Mouse (Mus musculus) G1E (cell line): Measurements from ENCODE around the gene Cisd3. TPM values are rescaled to one million over a fixed set of nuclear protein-coding genes. Genes with fewer than 3 reads are reported as not detected.

Source experiments
- ATAC-seq: 2 replicates; pipeline ENCODE4 v1.8.0; 2016; ENCODE audit warnings: mild to moderate bottlenecking; ENCODE audit not compliant: insufficient number of reproducible peaks, poor library complexity, low FRiP score, severe bottlenecking; ENCODE audit errors: extremely low read depth
- DNase-seq: peaks from one replicate; pipeline ENCODE4 v3.0.0; 2012; ENCODE audit warnings: low spot score
- H3K27me3 ChIP-seq: 2 replicates; pipeline ENCODE4 v1.6.1; 2012; ENCODE audit warnings: mild to moderate bottlenecking, low read length, inconsistent platforms; ENCODE audit not compliant: insufficient read depth
- H3K36me3 ChIP-seq: replicated peaks from 2 replicates; pipeline ENCODE3; 2012; ENCODE audit warnings: mild to moderate bottlenecking, inconsistent platforms
- H3K4me1 ChIP-seq: 2 replicates; pipeline ENCODE4 v1.6.1; 2012; ENCODE audit warnings: low read depth, low read length, inconsistent platforms, mixed read lengths; ENCODE audit not compliant: insufficient read depth
- H3K4me3 ChIP-seq: 2 replicates; pipeline ENCODE4 v1.5.1; 2012; ENCODE audit warnings: low read depth, mild to moderate bottlenecking, inconsistent platforms, low read length, moderate library complexity, mixed read lengths
- H3K9me3 ChIP-seq: replicated peaks from 2 replicates; pipeline ENCODE4 v1.6.1; 2012; ENCODE audit warnings: inconsistent platforms
- CTCF ChIP-seq: IDR thresholded peaks from 2 replicates; pipeline ENCODE4 v1.5.1; 2012; ENCODE audit warnings: low read depth, low read length, inconsistent platforms, mixed read lengths
- GATA1 ChIP-seq: IDR thresholded peaks from 2 replicates; pipeline ENCODE4 v1.6.1; 2012; ENCODE audit warnings: borderline replicate concordance, low read length, inconsistent platforms, mixed read lengths
- GATA2 ChIP-seq: IDR thresholded peaks from 2 replicates; pipeline ENCODE4 v1.6.1; 2012; ENCODE audit warnings: low read depth, low read length, inconsistent platforms, borderline replicate concordance
- POLR2AphosphoS5 ChIP-seq: IDR thresholded peaks from 2 replicates; pipeline ENCODE4 v1.6.1; 2012; ENCODE audit warnings: low read depth, low read length, inconsistent platforms; ENCODE audit not compliant: insufficient replicate concordance
- TAL1 ChIP-seq: conservative IDR thresholded peaks from 2 replicates; pipeline ENCODE4 v1.6.1; 2012; ENCODE audit warnings: low read depth, low read length, inconsistent platforms, mixed read lengths
- polyA plus RNA-seq: library from polyadenylated mRNA; stranded (reverse); fragments of >175 nt; gene quantifications from 2 replicates; pipeline ENCODE4 v1.2.3, GENCODE M21; 2012
- total RNA-seq, 2 experiments: library from RNA; stranded (forward) in 1 of 2; stranded (reverse) in 1 of 2; fragments of 200-1000 nt in 1 of 2; fragments of >200 nt in 1 of 2; fragmentation: Nextera tagmentation in 1 of 2; gene quantifications; 2 replicates each; pipeline ENCODE4 v1.2.3; 2014 to 2017

Gene Cisd3
- total and polyA plus RNA-seq, 3 experiments: 2.6 to 14.7 (median 8.8) TPM

DNA sequence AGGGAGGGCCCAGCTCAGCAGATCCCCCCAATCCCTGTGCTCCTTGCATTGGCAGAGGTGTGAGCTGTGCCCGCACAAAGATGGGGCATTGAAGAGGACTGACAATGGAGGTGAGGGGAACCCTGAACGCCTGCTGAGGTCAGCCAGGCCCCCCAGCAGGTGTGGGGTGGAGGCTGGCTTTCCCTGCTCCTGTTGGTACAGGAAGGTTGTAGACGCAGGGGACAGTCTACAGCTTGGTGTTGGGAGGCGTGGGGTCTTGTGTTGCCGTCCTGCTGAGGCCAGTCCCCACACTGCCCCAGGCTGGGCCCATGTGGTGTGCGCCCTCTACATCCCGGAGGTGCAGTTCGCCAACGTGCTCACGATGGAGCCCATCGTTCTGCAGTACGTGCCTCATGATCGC, 20.2 kb upstream of the Cisd3 start:
- no peak for TF ChIP-seq CTCF
- TF ChIP-seq GATA1: no peak
- no peak for TF ChIP-seq POLR2AphosphoS5
- ATAC-seq (no peak), DNase-seq (no peak)
- peaks cover 59% of the 10 kb centered on the region for H3K27me3 ChIP-seq
- H3K4me3 ChIP-seq: no peak overlapping the region
- H3K36me3 ChIP-seq: peaks cover 52% of the 10 kb centered on the region
- H3K9me3 ChIP-seq: 0 out of 2 replicates have a peak, but pooled peaks cover 2% of the 10 kb centered on the region
- H3K4me1 ChIP-seq: peaks cover 49% of the 10 kb centered on the region

- H3K4me1 ChIP-seq: peaks cover 41% of the 10 kb centered on the region
- no peak for ATAC-seq
- 0 out of 2 replicates have a peak, but pooled peaks cover 2% of the 10 kb centered on the region for H3K9me3 ChIP-seq
- H3K36me3 ChIP-seq: peaks cover 60% of the 10 kb centered on the region
- H3K4me3 ChIP-seq: no peak overlapping the region
- H3K27me3 ChIP-seq: peaks cover 51% of the 10 kb centered on the region
- TF ChIP-seq CTCF (no peak), POLR2AphosphoS5 (no peak), GATA1 (no peak), GATA2 (no peak), TAL1 (no peak)
- DNase-seq: no peak
Measured at GRCm38 (mm10) chr11:97666221-97666620, 19.4 kb upstream of the Cisd3 start.

- TF ChIP-seq GATA1 (no peak), TAL1 (no peak), GATA2 (no peak), CTCF (no peak), POLR2AphosphoS5 (no peak)
- H3K4me1 ChIP-seq: peaks cover 36% of the 10 kb centered on the region
- H3K36me3 ChIP-seq: peaks cover 65% of the 10 kb centered on the region
- H3K4me3 ChIP-seq: no peak overlapping the region
- H3K27me3 ChIP-seq: peaks cover 47% of the 10 kb centered on the region
- 0 out of 2 replicates have a peak, but pooled peaks cover 2% of the 10 kb centered on the region for H3K9me3 ChIP-seq
- ATAC-seq: no peak
- DNase-seq: no peak
Measured at GRCm38 (mm10) chr11:97666794-97667193, 18.8 kb upstream of the Cisd3 start.

- Histone ChIP-seq H3K36me3 (peaks cover 79% of the 10 kb centered on the region), H3K4me1 (peaks cover 24% of the 10 kb centered on the region), H3K4me3 (no peak overlapping the region), H3K9me3 (0 out of 2 replicates have a peak, but pooled peaks cover 2% of the 10 kb centered on the region), H3K27me3 (peaks cover 41% of the 10 kb centered on the region)
- DNase-seq (no peak), ATAC-seq (no peak)
- TF ChIP-seq CTCF (no peak), GATA1 (no peak), POLR2AphosphoS5 (no peak), TAL1 (no peak)
Measured at GRCm38 (mm10) chr11:97668160-97668559, 17.5 kb upstream of the Cisd3 start.

GRCm38 (mm10) chr11:97669268-97669667, 16.4 kb upstream of the Cisd3 start:
- DNase-seq (no peak), ATAC-seq (no peak)
- H3K36me3 ChIP-seq: peaks cover 90% of the 10 kb centered on the region
- TF ChIP-seq GATA1 (no peak), GATA2 (no peak), TAL1 (no peak), CTCF (no peak), POLR2AphosphoS5 (no peak)
- H3K27me3 ChIP-seq: peaks cover 31% of the 10 kb centered on the region
- H3K4me1 ChIP-seq: peaks cover 20% of the 10 kb centered on the region
- H3K4me3 ChIP-seq: no peak overlapping the region
- 0 out of 2 replicates have a peak, but pooled peaks cover 2% of the 10 kb centered on the region for H3K9me3 ChIP-seq

- H3K27me3 ChIP-seq: peaks cover 28% of the 10 kb centered on the region; the same call in 1 of the 2 replicates
- no peak overlapping the region for H3K4me3 ChIP-seq
- TF ChIP-seq CTCF: no peak
- no peak for TF ChIP-seq GATA2
- TF ChIP-seq GATA1: no peak
- no peak for TF ChIP-seq TAL1
- no peak for TF ChIP-seq POLR2AphosphoS5
- H3K36me3 ChIP-seq: peaks cover 94% of the 10 kb centered on the region
- DNase-seq (no peak), ATAC-seq (no peak)
- 0 out of 2 replicates have a peak, but pooled peaks cover 2% of the 10 kb centered on the region for H3K9me3 ChIP-seq
- peaks cover 15% of the 10 kb centered on the region for H3K4me1 ChIP-seq
Measured at GRCm38 (mm10) chr11:97669829-97670228, 15.8 kb upstream of the Cisd3 start.
